Mouse (Mus musculus) embryonic stem cell, embryonic (primary cell): ENCODE measurements at regions not wholly inside any gene's neighbourhood (a gene's known extent, or its start where the extent isn't known, plus 50 kb on each side); places are given as distances from the start of the nearest gene placed in this dataset.

ENCODE experiments used
- CTCF ChIA-PET, 4 experiments: fragments of 300-600 bp in 2 of 4; fragments of 350-600 bp in 2 of 4; sonication (Branson Sonifier 250); formaldehyde crosslinking; loops; one replicate each; lab custom pipeline; 2022; ENCODE audit warnings: inconsistent platforms in 2 of 4; lab: Charles Lee
- POLR2A ChIA-PET, 4 experiments: fragments of 300-600 bp in 2 of 4; fragments of 350-600 bp in 2 of 4; sonication (Branson Sonifier 250); formaldehyde crosslinking; loops; one replicate each; lab custom pipeline; 2022; ENCODE audit warnings: antibody characterized with exemption in 4 of 4, inconsistent platforms in 1 of 4; lab: Charles Lee

DNA sequence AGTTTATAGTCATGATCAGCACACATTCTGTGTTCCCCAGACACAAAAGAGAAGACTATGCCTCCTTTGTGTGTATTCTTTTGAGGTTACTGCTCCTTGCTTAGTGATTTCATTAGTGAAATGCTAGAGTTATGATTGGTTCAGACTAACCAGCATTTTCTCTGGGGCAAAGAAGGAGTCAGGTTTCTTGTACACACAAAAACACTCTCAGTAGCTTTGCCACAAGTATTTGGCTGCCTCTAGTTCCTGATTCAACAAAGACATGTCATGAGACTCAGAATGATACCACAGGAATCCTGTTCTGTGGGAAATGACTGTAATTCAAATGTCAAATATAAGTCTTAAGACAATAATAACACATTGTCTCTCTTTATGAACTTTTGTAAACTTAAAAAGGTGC, 86.9 kb downstream of the Alx1 start:
- CTCF ChIA-PET = no interaction called here
- POLR2A ChIA-PET = no interaction called here

DNA sequence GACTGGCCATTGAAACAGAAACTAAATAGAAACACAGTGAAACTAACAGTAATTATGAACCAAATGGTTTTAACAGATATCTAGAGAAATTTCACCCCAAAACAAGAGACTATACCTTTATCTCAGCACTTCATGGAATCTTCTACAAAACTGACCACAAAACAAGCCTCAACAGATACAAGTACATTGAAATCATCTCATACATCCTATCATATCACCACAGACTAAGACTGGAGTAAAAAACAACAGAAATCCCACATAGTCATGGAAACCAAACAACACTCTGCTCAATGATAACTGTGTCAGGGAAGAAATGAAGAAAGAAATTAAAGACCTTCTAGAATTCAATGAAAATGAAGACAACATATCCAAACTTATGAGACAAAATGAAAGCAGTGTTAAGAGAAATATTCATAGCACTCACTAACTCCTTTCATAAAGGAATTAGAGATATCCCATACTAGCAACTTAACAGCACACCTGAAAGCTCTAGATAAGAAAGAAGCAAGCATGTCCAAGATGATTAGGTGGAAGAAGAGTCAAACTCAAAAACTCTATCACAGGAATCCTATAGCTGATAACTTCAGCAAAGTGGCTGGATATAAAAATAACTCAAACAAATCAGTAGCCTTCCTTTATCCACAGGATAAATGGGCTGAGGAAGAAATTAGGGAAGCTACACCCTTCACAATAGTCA, 89.0 kb downstream of the Alx1 start:
- POLR2A ChIA-PET = no interaction called here

DNA sequence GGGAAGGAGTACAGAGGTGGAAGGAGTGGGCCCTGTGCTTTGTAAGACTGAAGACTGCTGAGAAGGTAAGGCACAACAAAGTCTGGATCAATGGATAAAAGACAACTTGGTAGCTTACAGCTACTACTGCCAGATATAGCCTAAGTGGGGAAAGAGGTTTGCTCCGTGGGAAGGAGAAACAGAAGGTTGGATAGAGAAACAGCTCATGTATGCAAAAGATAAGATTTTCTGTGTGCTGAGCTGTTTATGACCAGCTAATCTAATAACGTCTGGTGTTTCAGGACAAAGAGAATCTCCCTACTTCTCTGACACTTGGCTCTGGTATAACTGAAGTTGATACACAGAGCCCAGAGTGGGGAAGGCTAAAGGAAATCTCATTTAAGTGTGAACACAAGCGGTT, 98.6 kb downstream of the Alx1 start:
- CTCF ChIA-PET = no interaction called here
- POLR2A ChIA-PET = interaction anchor here in 1 of 4 experiments (0.7 kb wide), 1 partner anchor 10 kb away, joined by 4 read pairs; no protein-coding TSS in a partner anchor

More for the DNA sequence above, 89.0 kb downstream of the Alx1 start:
- CTCF ChIA-PET = no interaction called here

DNA sequence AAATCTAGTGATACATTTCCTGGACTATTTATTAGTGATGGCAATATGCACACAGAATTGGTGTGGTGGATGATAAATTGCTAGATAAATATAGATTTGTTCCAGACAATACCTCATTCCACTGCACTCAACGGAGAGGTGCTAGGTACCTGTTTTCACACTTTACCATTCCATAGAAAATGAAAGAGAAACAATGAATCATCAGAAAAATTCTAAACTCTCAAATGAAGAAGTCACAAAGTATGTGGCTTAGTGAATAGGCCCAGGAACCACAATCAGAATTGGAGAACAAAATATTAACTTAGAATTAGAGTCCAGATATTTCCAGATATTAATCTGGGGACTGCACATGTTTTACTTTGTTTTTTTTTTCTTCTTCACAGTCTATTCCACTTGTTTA, 101.4 kb downstream of the Alx1 start:
- POLR2A ChIA-PET = no interaction called here
- CTCF ChIA-PET = no interaction called here

DNA sequence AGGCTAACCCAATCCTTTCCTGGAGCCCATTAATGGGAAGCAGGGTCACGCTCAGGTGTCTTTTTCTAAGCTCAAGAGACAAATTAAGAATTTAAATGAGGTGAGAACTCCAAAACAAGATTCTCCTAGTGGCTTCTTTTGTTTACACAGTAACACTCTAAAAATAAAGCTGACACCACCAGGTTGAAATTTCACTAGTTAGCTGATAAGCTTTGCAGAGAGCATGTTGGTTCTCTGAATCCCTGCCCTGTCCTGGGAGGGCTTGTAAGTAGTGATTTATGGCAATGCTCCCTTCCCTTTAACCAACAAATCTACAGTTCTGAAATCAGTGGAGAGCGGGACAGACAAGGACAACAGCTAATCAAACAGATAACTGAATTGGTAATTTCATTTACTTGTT, 132.6 kb downstream of the Alx1 start:
- ChIA-PET POLR2A (no interaction called here), CTCF (no interaction called here)

DNA sequence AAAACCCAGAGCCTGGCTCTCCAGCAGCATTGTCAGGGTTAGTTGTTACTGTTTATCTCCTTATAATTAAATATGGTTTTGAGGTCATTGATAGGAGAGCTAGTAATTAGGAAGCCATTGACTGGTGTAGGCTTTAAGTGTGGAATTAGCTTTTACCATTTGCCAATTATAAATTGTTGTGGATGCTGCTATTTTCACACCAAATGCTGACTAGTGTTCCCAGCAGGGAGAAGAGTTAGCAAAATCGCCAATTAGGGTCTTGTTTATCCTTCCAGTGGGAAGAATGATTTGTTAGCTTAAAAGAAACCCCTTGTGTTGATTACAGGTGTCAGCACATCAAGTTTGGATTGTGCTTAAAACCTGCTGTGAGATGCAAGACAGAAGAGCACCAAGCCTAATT, 134.1 kb downstream of the Alx1 start:
- ChIA-PET CTCF (no interaction called here), POLR2A (no interaction called here)

DNA sequence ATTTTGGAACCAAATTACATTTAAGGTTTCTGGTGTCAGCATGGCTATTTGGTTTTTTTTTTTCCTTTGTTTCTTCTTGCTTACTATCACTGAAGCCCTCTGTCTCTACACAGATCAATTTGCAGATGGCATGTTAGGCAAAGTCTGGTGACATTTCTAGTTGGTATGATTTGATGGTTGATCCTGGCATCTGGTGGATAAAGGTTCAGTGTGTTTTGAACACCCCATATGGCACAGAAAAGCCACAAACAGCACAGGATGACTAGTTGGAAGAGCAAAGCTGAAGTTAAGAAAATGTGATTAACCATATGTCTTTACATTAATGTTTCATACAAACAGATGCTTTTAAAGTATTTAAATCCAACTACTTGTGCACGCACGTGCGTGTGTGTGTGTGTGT, 137.6 kb downstream of the Alx1 start:
- ChIA-PET POLR2A (no interaction called here), CTCF (no interaction called here)

DNA sequence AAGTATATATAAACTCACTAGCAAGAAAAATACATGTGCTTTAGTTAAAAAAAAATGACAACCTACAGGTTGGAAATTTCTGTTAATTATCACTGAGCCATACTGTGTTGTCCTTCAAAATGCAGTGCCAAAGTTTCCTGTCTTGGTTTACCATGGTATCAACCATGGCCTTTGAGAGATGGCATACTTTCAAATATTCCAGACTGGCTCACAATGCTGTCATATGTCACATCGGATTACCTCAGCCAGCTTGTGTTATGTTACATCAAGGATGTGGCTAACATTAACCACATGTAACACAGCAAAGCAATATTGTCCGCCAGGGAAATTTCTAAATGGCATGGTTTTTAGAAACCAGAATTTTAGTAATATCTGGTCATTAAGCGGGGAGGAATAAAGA, 140.3 kb downstream of the Alx1 start:
- ChIA-PET POLR2A (no interaction called here), CTCF (no interaction called here)

DNA sequence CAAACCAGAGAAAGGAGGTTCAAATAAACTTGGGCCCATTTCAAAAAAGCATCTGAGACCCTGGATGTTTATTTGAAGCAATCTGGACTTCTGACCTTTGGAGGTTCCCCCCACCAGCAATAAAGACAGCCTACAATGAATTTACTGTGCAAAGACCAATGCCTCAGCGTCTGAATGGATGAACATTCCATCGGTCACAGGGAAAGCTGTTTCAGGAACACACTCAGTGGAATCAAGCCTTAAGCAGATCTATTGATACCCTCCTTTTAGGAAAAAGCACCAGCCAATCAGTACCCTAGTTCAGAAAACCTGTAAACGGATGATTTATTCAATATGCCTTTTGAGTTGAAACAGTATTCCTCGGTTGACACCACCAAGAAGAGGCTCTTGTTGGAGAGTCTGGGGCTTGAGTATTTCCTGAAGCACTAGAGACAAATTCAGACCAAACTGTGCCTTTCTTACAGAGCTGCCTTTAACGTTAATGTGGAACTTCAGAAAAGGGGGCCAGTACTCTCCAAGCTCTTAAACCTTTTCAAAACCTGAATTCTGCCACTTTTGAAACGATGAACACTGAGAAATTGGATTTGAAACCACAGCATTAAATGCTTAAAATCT, 148.1 kb downstream of the Alx1 start:
- POLR2A ChIA-PET = no interaction called here
- CTCF ChIA-PET = no interaction called here

DNA sequence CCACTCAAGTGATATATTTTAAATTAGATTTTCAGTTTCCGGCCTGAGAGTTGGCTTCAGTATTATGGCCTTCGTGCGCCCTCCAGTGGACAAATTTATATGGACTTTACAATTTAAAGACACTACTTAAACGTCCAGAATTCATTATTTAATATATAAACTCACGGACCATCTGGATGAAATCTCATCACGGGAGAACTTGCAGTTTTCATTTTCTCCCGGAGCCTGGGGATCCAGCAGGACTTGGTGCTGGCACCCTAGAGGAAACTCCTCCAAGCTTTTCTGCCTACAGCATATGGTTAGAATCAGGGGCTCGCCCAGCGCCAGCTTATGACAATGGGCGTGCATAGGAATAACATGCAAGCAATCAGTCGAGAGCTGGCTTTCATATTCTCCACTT, 152.0 kb downstream of the Alx1 start:
- POLR2A ChIA-PET = no interaction called here

DNA sequence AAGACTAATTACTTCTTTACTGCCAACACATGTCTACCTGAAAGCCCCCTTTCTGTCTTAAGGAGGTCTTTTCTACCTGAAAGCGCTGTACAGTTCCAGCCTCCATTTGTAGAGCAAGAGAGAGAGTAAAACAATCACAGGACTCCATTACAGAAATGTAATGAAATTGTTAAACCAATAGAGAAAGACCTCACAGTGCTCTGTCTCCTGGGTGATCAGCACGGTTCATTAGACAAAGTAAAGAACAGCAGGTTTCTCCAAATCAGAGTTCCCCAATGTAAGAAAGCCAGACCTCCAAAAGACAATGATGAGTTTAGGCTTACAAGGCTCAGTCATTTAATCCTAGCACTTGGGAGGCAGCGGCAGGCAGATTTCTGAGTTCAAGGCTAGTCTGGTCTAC, 153.1 kb downstream of the Alx1 start:
- CTCF ChIA-PET = no interaction called here
- POLR2A ChIA-PET = no interaction called here

More for the DNA sequence above, 152.0 kb downstream of the Alx1 start:
- CTCF ChIA-PET = interaction anchor here in 2 of 4 experiments (0.6 to 1.1 kb wide), 2 partner anchors 366 to 426 kb away, joined by 3 read pairs; no protein-coding TSS in a partner anchor

DNA sequence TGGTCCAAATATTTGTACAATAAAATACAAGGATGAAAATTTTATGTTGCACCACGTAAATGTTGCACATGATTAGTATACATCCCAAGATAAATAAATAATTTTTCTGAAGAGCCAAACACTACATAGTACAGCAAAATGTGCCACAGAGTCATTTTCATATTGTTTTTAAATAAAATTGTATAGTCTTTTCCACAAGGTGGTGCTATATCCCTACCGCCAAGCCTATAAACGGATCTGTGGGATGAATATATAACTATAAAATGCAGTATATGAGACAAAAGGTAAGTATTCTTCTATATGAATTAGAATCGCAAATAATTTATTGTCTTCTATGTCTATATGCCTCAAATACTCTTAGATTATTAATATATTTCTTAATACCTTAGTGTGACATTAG, 163.1 kb downstream of the Alx1 start:
- POLR2A ChIA-PET = no interaction called here
- CTCF ChIA-PET = no interaction called here

DNA sequence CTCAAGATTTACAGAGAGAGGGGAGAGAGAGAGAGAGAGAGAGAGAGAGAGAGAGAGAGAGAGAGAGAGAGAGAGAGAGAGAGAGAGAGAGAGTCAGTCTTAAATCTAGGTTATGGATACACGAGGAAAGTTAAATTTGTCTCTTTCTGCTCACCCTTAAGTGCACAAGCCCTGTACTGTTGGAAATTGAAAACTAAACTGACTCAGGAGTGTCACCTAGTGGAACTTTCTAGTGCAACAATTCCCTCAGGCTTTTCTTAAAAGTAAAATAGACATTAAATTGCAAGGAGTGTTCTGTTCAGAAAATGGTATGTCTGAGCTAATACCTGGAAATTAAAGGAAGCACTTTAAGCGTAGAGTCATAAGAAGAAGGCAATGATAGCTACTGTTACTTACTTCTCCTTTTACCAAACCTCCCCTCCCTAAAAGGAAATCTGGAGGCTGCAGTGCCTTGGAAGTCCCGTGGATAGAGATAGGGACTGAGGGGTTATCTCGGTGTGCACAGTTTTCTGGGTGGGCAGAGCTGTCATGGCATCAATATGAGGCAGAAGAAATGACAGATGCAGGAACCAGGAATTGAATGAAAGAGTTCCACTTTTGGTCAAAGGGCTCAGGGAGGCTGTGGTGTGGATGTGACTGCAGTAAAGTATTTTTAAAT, 193.3 kb downstream of the Alx1 start:
- CTCF ChIA-PET = interaction anchor here in 2 of 4 experiments (0.7 kb wide), 2 partner anchors 385 to 635 kb away, joined by 3 read pairs; no protein-coding TSS in a partner anchor

DNA sequence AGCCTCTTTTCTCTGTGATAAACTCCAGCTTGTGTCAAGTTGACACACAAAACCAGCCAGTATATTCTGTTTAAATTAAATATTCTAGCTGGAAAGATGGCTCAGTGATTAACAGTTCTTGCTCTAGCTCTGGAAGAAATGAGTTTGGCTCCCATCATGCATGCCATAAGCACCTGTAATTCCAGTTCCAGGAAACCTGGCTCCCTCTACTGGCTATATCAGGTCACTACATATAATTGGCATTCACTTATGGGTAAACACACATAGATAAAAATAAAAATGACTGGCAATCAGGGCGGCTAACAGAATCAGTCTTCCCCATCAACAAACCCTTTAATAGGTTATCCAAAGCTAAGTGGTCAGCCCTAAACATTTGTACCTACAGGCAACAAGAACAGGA, 194.2 kb downstream of the Alx1 start:
- ChIA-PET CTCF (interaction anchor here in 3 of 4 experiments (0.7 to 1.6 kb wide), 6 partner anchors 246 to 386 kb away, joined by 3 to 12 read pairs (median 4); no protein-coding TSS in a partner anchor), POLR2A (interaction anchor here in 1 of 4 experiments (1.4 kb wide), 1 partner anchor 367 kb away, joined by 3 read pairs; no protein-coding TSS in a partner anchor)

More for the DNA sequence above, 193.3 kb downstream of the Alx1 start:
- POLR2A ChIA-PET = interaction anchor here in 1 of 4 experiments (1.4 to 1.8 kb wide), 2 partner anchors 10 to 368 kb away, joined by 3 to 4 read pairs; no protein-coding TSS in a partner anchor

DNA sequence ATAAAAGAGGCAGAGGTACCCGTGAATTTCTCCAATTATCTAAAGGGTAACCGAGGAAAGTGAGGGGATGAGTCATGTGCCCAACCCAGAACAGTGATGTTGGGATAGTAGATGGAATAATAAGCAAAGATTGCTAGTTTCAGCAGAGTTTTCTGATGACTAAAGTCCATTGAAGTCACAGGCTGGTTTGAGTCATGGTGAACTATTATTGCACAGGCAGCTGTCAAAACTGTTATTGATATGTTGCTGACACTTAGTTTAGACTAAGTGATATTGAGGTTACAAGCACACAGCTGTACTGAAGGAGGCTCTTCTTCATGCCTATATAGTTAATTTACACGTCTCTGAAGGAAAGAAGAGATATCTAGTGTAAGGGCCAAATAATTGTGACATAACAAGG, 200.4 kb downstream of the Alx1 start:
- POLR2A ChIA-PET = interaction anchor here in 1 of 4 experiments (0.6 kb wide), 1 partner anchor 389 kb away, joined by 4 read pairs; no protein-coding TSS in a partner anchor
- CTCF ChIA-PET = no interaction called here

DNA sequence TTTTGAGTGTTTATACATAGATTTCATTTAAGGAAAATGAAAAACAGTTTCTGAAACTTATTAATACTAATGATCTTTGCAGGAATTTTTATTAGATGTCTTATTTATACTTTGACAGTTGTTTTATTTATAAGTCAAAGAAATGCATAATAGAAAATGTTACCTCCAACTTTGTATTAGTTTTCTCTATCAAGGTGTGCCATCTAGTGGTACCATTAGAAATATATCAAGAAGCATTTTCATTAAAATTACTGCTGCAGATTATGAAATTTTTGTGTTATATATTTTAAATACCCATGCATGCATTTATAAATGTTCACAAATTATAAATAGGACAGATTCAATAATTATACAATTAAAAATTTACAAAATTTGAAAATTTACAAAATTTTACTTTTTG, 206.6 kb downstream of the Alx1 start:
- CTCF ChIA-PET = no interaction called here
- POLR2A ChIA-PET = no interaction called here

DNA sequence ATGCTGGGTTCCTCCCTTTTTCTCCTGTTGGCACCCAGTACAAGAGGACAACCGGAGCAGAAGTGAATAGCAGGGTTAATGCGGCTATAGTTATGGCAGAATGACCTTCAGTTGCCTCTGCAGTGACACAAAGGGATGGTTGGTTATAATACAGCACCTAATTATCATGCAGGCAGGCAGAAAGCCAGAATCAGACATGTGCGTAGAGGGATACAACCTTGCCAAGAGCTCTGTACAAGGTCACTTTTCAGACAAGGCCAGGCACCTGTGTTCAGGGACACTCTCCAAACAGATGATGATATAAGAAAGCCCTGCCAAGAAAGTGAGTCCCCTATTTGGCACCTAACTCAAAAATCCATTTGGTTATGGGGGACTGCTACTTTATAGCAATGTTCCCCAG, 228.6 kb downstream of the Alx1 start:
- POLR2A ChIA-PET = no interaction called here
- CTCF ChIA-PET = no interaction called here

DNA sequence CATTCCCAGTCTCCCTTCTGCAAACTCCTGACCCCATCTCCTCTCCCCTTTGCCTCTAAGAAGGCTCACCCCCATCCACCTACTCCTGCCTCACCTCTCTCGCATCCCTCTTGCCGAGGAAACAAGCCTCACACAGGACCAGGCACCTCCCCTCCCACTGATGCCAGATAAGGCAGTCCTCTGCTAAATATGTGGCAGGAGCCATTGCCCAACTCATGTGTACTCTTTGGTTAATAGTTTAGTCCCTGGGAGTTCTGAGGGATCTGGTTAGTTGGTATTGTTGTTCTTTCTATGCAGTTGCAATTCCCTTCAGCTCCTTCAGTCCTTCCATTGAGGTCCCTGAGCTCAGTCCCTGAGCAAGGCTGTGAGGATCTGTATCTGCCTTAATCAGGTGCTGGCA, 250.8 kb downstream of the Alx1 start:
- POLR2A ChIA-PET = no interaction called here
- CTCF ChIA-PET = no interaction called here

DNA sequence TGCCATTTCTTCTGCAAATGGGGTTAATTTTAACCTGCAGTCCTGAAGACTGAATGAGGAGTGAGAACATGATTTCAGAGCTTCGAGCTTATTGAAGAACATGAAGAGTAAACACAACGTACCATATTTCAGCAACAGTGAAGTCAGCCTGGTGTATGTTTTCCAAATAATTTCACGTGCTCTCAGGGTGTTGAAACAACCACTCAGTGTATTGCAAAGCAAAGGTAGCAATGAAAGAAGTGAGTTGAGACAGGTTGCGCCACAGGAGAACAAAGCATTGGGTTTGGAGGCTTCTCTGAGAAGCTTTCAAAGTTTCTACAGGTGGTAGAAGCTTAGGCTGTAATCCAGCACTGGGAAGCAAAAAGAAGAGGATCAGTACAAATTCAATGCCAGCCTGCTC, 251.7 kb downstream of the Rassf9 start:
- ChIA-PET POLR2A (no interaction called here), CTCF (no interaction called here)

DNA sequence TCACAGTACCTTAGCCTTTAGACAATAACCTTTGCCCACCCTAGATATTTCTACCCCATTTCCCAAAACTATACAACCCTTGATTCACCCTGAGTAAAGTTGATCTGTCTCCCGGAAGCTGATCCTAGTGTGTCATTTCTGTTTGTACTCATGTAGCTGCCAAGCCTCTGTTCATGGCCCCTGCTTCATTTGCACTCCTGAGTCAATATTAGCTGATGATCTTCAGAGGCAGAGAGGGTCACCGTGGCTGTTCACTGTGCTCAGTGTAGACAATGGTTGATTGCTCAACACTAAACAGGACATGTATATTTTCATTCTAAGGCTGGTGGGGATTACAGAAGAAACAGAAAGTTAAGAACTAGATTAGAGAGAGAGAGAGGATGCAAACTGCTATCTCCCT, 250.4 kb downstream of the Rassf9 start:
- ChIA-PET POLR2A (no interaction called here), CTCF (no interaction called here)
